Mouse (Mus musculus): ENCODE results near the gene Ccl27a. TPM values are rescaled to one million over a fixed set of nuclear protein-coding genes. Genes with fewer than 3 reads are reported as not detected.

Ccl27a gene
- polyA plus RNA-seq (2015; fragmentation: Nextera tagmentation; extraction: Ambion mirVana) = 18.4 and 23.2 TPM in 2 replicates

GRCm38 (mm10) chr4:41774002-41774401, at the start of gene Ccl27a:
TSS of gene Ccl27a (minus strand) at chr4:41774247.

GRCm38 (mm10) chr4:41755338-41756305, 18.4 kb downstream of the Ccl27a start, which contains the start of gene Sigmar1:
TSS of gene Sigmar1 (minus strand) at chr4:41756157.

GRCm38 (mm10) chr4:41754797-41755337, 19.2 kb downstream of the Ccl27a start, which contains the start of gene Galt:
TSS of gene Galt (plus strand) at chr4:41755228.

GRCm38 (mm10) chr4:41731052-41731765, 42.8 kb downstream of the Ccl27a start, which contains the start of gene Arid3c:
TSS of gene Arid3c (minus strand) at chr4:41731142.

GRCm38 (mm10) chr4:41722918-41723351, 51.1 kb downstream of the Ccl27a start, which contains the start of gene Dctn3:
TSS of gene Dctn3 (minus strand) at chr4:41723170.

Other genes starting within 250 kb of the Ccl27a start
- gene Fam219a, start 204.7 kb downstream of the Ccl27a start, polyA plus RNA-seq (2015; fragmentation: Nextera tagmentation; extraction: Ambion mirVana) = 2.5 and 3.2 TPM in 2 replicates
- 33.2 and 39.3 TPM in 2 replicates for gene Dnaic1, start 204.5 kb downstream of the Ccl27a start, polyA plus RNA-seq (2015; fragmentation: Nextera tagmentation; extraction: Ambion mirVana)
- gene Enho, start 133.9 kb downstream of the Ccl27a start, polyA plus RNA-seq (2015; fragmentation: Nextera tagmentation; extraction: Ambion mirVana) = 164 and 167 TPM in 2 replicates
- gene Cntfr, start 77.2 kb downstream of the Ccl27a start, polyA plus RNA-seq (2015; fragmentation: Nextera tagmentation; extraction: Ambion mirVana) = 9.7 and 10.5 TPM in 2 replicates
- gene Il11ra1, start 74.3 kb downstream of the Ccl27a start, polyA plus RNA-seq (2015; fragmentation: Nextera tagmentation; extraction: Ambion mirVana) = 107 and 116 TPM in 2 replicates
- 32.1 and 36.3 TPM in 2 replicates for gene Rpp25l, start 60.7 kb downstream of the Ccl27a start, polyA plus RNA-seq (2015; fragmentation: Nextera tagmentation; extraction: Ambion mirVana)
- 98.6 and 120 TPM in 2 replicates for gene Dctn3, start 51.1 kb downstream of the Ccl27a start, polyA plus RNA-seq (2015; fragmentation: Nextera tagmentation; extraction: Ambion mirVana)
- not detected in 2 replicates for gene Arid3c, start 43.1 kb downstream of the Ccl27a start, polyA plus RNA-seq (2015; fragmentation: Nextera tagmentation; extraction: Ambion mirVana)
- 22.1 and 24.1 TPM in 2 replicates for gene Galt, start 19.0 kb downstream of the Ccl27a start, polyA plus RNA-seq (2015; fragmentation: Nextera tagmentation; extraction: Ambion mirVana)
- 71.4 and 78.8 TPM in 2 replicates for gene Sigmar1, start 18.1 kb downstream of the Ccl27a start, polyA plus RNA-seq (2015; fragmentation: Nextera tagmentation; extraction: Ambion mirVana)
- gene Gm21541, start 129.4 kb upstream of the Ccl27a start, polyA plus RNA-seq (2015; fragmentation: Nextera tagmentation; extraction: Ambion mirVana) = not detected in 2 replicates
- gene Gm20878, start 167.3 kb upstream of the Ccl27a start, polyA plus RNA-seq (2015; fragmentation: Nextera tagmentation; extraction: Ambion mirVana) = 0.45 and 1.3 TPM in 2 replicates
- gene Fam205a4, start 191.8 kb upstream of the Ccl27a start, polyA plus RNA-seq (2015; fragmentation: Nextera tagmentation; extraction: Ambion mirVana) = 0.06 TPM in 1 of 2 replicates, not detected in the other

Data from urinary bladder, postnatal 0 days (tissue).